Comparison of ENCODE assay signal across 9 mouse cellular contexts in genomic region chr8:122762731-122763266, GRCm38 (mm10). TPM values are rescaled to one million over a fixed set of nuclear protein-coding genes. Genes with fewer than 3 reads are reported as not detected.
A peak's percentile ranks its signal among the peaks of the same experiment; 100 is the strongest.
DNase-seq lines count a peak whose midpoint lies in the region; ATAC-seq and TF ChIP-seq lines count a peak whose summit lies in the region.
"Had no signal": no experiment of that assay in that cellular context is flagged by ENCODE, and none has a peak within 500 bp of the region (broad histone marks: within the 10 kb centered on the region; RNA-seq: fewer than 3 reads in every experiment).

No protein-coding gene starts in this region.

- no peaks in the 10 kb centered on the region for H3K9me3 ChIP-seq in liver, embryonic 12.5 days (replicated peaks)

- TF ChIP-seq POLR2A in lung, adult 2 months (IDR thresholded peaks at IDR 0.05; ENCODE audit: borderline replicate concordance, extremely low read depth, low read depth, low read length), result no peak
- TF ChIP-seq POLR2A in small intestine, adult 2 months (IDR thresholded peaks at IDR 0.05; ENCODE audit: low read depth, low read length), result no peak

- H3K4me1 ChIP-seq in lung, adult 2 months (ENCODE audit: control insufficient read depth, insufficient read depth, low read length), result no peaks in the 10 kb centered on the region
- peaks cover 37% of the 10 kb centered on the region for H3K4me1 ChIP-seq in liver, embryonic 12.5 days
- H3K4me1 ChIP-seq in small intestine, adult 2 months (ENCODE audit: control insufficient read depth, insufficient read depth, insufficient read length, low read length), result no peaks in the 10 kb centered on the region

- H3K27me3 ChIP-seq in liver, embryonic 12.5 days (replicated peaks), result peaks cover 91% of the 10 kb centered on the region
- no peaks in the 10 kb centered on the region for H3K27me3 ChIP-seq in small intestine, adult 2 months (ENCODE audit: control insufficient read depth, insufficient read depth, low read length)

- H3K4me3 ChIP-seq in lung, adult 2 months (replicated peaks; ENCODE audit: extremely low read depth, low read depth, low read length), result no peak overlapping the region
- no peak overlapping the region for H3K4me3 ChIP-seq in liver, embryonic 12.5 days
- no peak overlapping the region for H3K4me3 ChIP-seq in small intestine, adult 2 months (ENCODE audit: low read depth, low read length)

- H3K36me3 ChIP-seq in liver, embryonic 12.5 days, result no peaks in the 10 kb centered on the region
- no peaks in the 10 kb centered on the region for H3K36me3 ChIP-seq in small intestine, adult 2 months (ENCODE audit: control insufficient read depth, insufficient read depth, low read length)

- WGBS in lung, adult 2 months, result 52% methylated on average over 12 of the region's 12 CpGs
- 37% methylated on average over 12 of the region's 12 CpGs for WGBS in liver, embryonic 12.5 days (ENCODE audit: insufficient replicate concordance)
- WGBS in small intestine, adult 2 months, result 67% methylated on average over 12 of the region's 12 CpGs

- TF ChIP-seq CTCF in lung, adult 2 months (IDR thresholded peaks at IDR 0.05; ENCODE audit: insufficient read depth, low read length), result no peak
- no peak for TF ChIP-seq CTCF in small intestine, adult 2 months (IDR thresholded peaks at IDR 0.05; ENCODE audit: extremely low read depth, insufficient read length, insufficient replicate concordance, low read depth, low read length)

- ATAC-seq in liver, embryonic 12.5 days, result no peak
- no peak for ATAC-seq in CD4-positive, CD25-positive, alpha-beta regulatory T cell, adult 4 months
- ATAC-seq: intestine, embryonic 16.5 days had no signal

- H3K4me2 ChIP-seq in liver, embryonic 12.5 days, result 0 out of 2 replicates have a peak overlapping the region, but pooled peaks have one; percentile 1
- H3K4me2 ChIP-seq: lung, embryonic 14.5 days had no signal

- DNase-seq in lung, adult 18-20 months, result peak; percentile 19 to 33
- no peak for DNase-seq in lung, adult 2 months
- DNase-seq in heart, adult 9 months (ENCODE audit: low spot score in 2 of 2), result peak; percentile 11 to 35
- DNase-seq in testis, postnatal 10 days (ENCODE audit: low spot score), result no peak
- DNase-seq: lung, embryonic 14.5 days had no signal

- no peak overlapping the region; the same call in 1 of the 2 replicates for H3K27ac ChIP-seq in liver, embryonic 12.5 days
- H3K27ac ChIP-seq in small intestine, adult 2 months (ENCODE audit: insufficient read depth, low read depth, low read length), result peak overlapping the region; percentile 61

- 0 out of 2 replicates have a peak overlapping the region, but pooled peaks have one; percentile 33 for H3K9ac ChIP-seq in liver, embryonic 12.5 days
- H3K9ac ChIP-seq: lung, embryonic 14.5 days had no signal

RNA-seq across cellular contexts. Expression of gene Acsf3, which starts 12.5 kb away (rescaled TPM):
- 16.3 and 17.7 TPM in 2 replicates for polyA plus RNA-seq in lung, adult 2 months (2012; rRNA removed)
- polyA plus RNA-seq in liver, embryonic 12.5 days (2016; fragmentation: Nextera tagmentation; extraction: Ambion mirVana), result 10.8 and 11.3 TPM in 2 replicates
- 15.0 and 34.1 TPM in 2 replicates for polyA plus RNA-seq in small intestine, adult 2 months (2012; rRNA removed)
- polyA plus RNA-seq in CD4-positive, CD25-positive, alpha-beta regulatory T cell, adult 4 months (2017; shearing (Covaris generic)), result 1 to 10 TPM; 4.9 to 8.2 TPM

Comparison
In these comparisons a context has a peak if more than half of its experiments do, and no peak if none do; other contexts are left out.
1. DNase-seq: peak in lung, adult 18-20 months (2 of 2) and heart, adult 9 months (2 of 2); none in lung, adult 2 months (single experiment) and testis, postnatal 10 days (single experiment).